Mouse (Mus musculus) megakaryocyte, embryonic 14.5 days (primary cell): ENCODE data around the gene Syne1. TPM values are rescaled to one million over a fixed set of nuclear protein-coding genes. Genes with fewer than 3 reads are reported as not detected.
A peak's percentile ranks its signal among the peaks of the same experiment; 100 is the strongest.

Experiments
- H3K27me3 ChIP-seq: replicated peaks from 2 replicates; pipeline ENCODE3; 2012; ENCODE audit warnings: inconsistent platforms
- H3K36me3 ChIP-seq: replicated peaks from 2 replicates; pipeline ENCODE3; 2012; ENCODE audit warnings: low read length, inconsistent platforms, mixed read lengths
- H3K4me1 ChIP-seq: 2 replicates; pipeline ENCODE4 v1.6.1; 2012; ENCODE audit warnings: inconsistent platforms
- H3K4me3 ChIP-seq: replicated peaks from 2 replicates; pipeline ENCODE3; 2012; ENCODE audit warnings: moderate library complexity, mild to moderate bottlenecking, inconsistent platforms
- H3K9me3 ChIP-seq: 2 replicates; pipeline ENCODE4 v1.6.1; 2012; ENCODE audit warnings: inconsistent platforms
- FLI1 ChIP-seq: IDR thresholded peaks from 2 replicates; pipeline ENCODE4 v1.6.1; 2012; ENCODE audit warnings: low read length, inconsistent platforms, mixed read lengths
- GATA1 ChIP-seq: IDR thresholded peaks from 3 replicates; pipeline ENCODE4 v1.6.1; 2012; ENCODE audit warnings: mixed read lengths, low read length, inconsistent platforms, borderline replicate concordance
- polyA plus RNA-seq: library from polyadenylated mRNA; stranded (reverse); fragments of >175 nt; gene quantifications from 2 replicates; pipeline ENCODE4 v1.2.3, GENCODE M21; 2012; ENCODE audit warnings: low replicate concordance; ENCODE audit not compliant: insufficient read depth

Syne1 gene
- polyA plus RNA-seq, 1 experiment, result 5.3 TPM

- no peak for TF ChIP-seq GATA1
- no peak for TF ChIP-seq FLI1
- Histone ChIP-seq H3K4me1 (no peaks in the 10 kb centered on the region), H3K9me3 (no peaks in the 10 kb centered on the region), H3K36me3 (no peaks in the 10 kb centered on the region), H3K27me3 (peaks cover 1% of the 10 kb centered on the region), H3K4me3 (no peak overlapping the region)
Measured at GRCm38 (mm10) chr10:5008795-5009366, 542.4 kb downstream of the Syne1 start.

- Histone ChIP-seq H3K27me3 (no peaks in the 10 kb centered on the region), H3K4me3 (peak overlapping the region; percentile 35), H3K9me3 (no peaks in the 10 kb centered on the region), H3K4me1 (peaks cover 37% of the 10 kb centered on the region), H3K36me3 (no peaks in the 10 kb centered on the region)
- TF ChIP-seq FLI1 (no peak), GATA1 (no peak)
Measured at GRCm38 (mm10) chr10:4996592-4996991, 554.7 kb downstream of the Syne1 start.

GRCm38 (mm10) chr10:4993802-4994201 is 557.5 kb downstream of the Syne1 start:
- Histone ChIP-seq H3K36me3 (no peaks in the 10 kb centered on the region), H3K4me1 (peaks cover 33% of the 10 kb centered on the region), H3K4me3 (no peak overlapping the region)

GRCm38 (mm10) chr10:4983919-4984318 is 567.4 kb downstream of the Syne1 start:
- Histone ChIP-seq H3K36me3 (no peaks in the 10 kb centered on the region), H3K27me3 (no peaks in the 10 kb centered on the region), H3K4me1 (peaks cover 6% of the 10 kb centered on the region; the same call in 1 of the 2 replicates), H3K9me3 (no peaks in the 10 kb centered on the region), H3K4me3 (no peak overlapping the region)
- no peak for TF ChIP-seq GATA1
- no peak for TF ChIP-seq FLI1

More at GRCm38 (mm10) chr10:4993802-4994201, 557.5 kb downstream of the Syne1 start:
- no peaks in the 10 kb centered on the region for H3K9me3 ChIP-seq
- no peaks in the 10 kb centered on the region for H3K27me3 ChIP-seq
- TF ChIP-seq FLI1 (no peak), GATA1 (no peak)

GRCm38 (mm10) chr10:4977374-4977773 is 573.9 kb downstream of the Syne1 start:
- Histone ChIP-seq H3K36me3 (no peaks in the 10 kb centered on the region), H3K27me3 (no peaks in the 10 kb centered on the region), H3K9me3 (no peaks in the 10 kb centered on the region), H3K4me3 (no peak overlapping the region), H3K4me1 (peaks cover 22% of the 10 kb centered on the region)
- TF ChIP-seq GATA1, result no peak
- TF ChIP-seq FLI1, result no peak

GRCm38 (mm10) chr10:4976557-4976956 is 574.7 kb downstream of the Syne1 start:
- TF ChIP-seq GATA1 (no peak), FLI1 (no peak)
- Histone ChIP-seq H3K27me3 (no peaks in the 10 kb centered on the region), H3K4me3 (no peak overlapping the region), H3K4me1 (peaks cover 22% of the 10 kb centered on the region), H3K9me3 (no peaks in the 10 kb centered on the region), H3K36me3 (no peaks in the 10 kb centered on the region)

GRCm38 (mm10) chr10:4974246-4974645 is 577.0 kb downstream of the Syne1 start:
- Histone ChIP-seq H3K4me1 (peaks cover 31% of the 10 kb centered on the region), H3K36me3 (no peaks in the 10 kb centered on the region), H3K9me3 (no peaks in the 10 kb centered on the region), H3K4me3 (no peak overlapping the region), H3K27me3 (no peaks in the 10 kb centered on the region)
- TF ChIP-seq FLI1, result no peak
- TF ChIP-seq GATA1, result no peak

GRCm38 (mm10) chr10:4972026-4972425 is 579.3 kb downstream of the Syne1 start:
- TF ChIP-seq FLI1 (no peak), GATA1 (no peak)

GRCm38 (mm10) chr10:4971586-4971985 is 579.7 kb downstream of the Syne1 start:
- H3K9me3 ChIP-seq, result no peaks in the 10 kb centered on the region
- H3K27me3 ChIP-seq, result no peaks in the 10 kb centered on the region
- H3K4me1 ChIP-seq, result peaks cover 17% of the 10 kb centered on the region
- no peak overlapping the region for H3K4me3 ChIP-seq
- TF ChIP-seq FLI1 (no peak), GATA1 (no peak)
- H3K36me3 ChIP-seq, result no peaks in the 10 kb centered on the region

More at GRCm38 (mm10) chr10:4972026-4972425, 579.3 kb downstream of the Syne1 start:
- no peaks in the 10 kb centered on the region for H3K9me3 ChIP-seq
- no peaks in the 10 kb centered on the region for H3K27me3 ChIP-seq
- no peaks in the 10 kb centered on the region for H3K36me3 ChIP-seq
- no peak overlapping the region for H3K4me3 ChIP-seq
- H3K4me1 ChIP-seq, result peaks cover 21% of the 10 kb centered on the region

- no peaks in the 10 kb centered on the region for H3K27me3 ChIP-seq
- H3K4me3 ChIP-seq, result no peak overlapping the region
- TF ChIP-seq FLI1 (no peak), GATA1 (no peak)
- H3K36me3 ChIP-seq, result no peaks in the 10 kb centered on the region
- peaks cover 13% of the 10 kb centered on the region for H3K4me1 ChIP-seq
- H3K9me3 ChIP-seq, result no peaks in the 10 kb centered on the region
Measured at GRCm38 (mm10) chr10:4971156-4971555, 580.1 kb downstream of the Syne1 start.

Other genes with a start within 250 kb of the Syne1 start
- gene Myct1, start 42.3 kb upstream of the Syne1 start, polyA plus RNA-seq, result 159 and 231 TPM in 2 replicates
- gene Vip, start 87.7 kb upstream of the Syne1 start, polyA plus RNA-seq, result not detected in 2 replicates